Mouse (Mus musculus) bone marrow, adult 2 months (tissue): ENCODE data around the gene Scn5a. TPM values are rescaled to one million over a fixed set of nuclear protein-coding genes. Genes with fewer than 3 reads are reported as not detected.

Experiments
- H3K27ac ChIP-seq: fragments of 200-500 bp; 2 replicates; pipeline ENCODE4 v1.5.1; 2012; ENCODE audit warnings: low read depth, mild to moderate bottlenecking, control low read depth, inconsistent platforms, low read length; ENCODE audit not compliant: control insufficient read depth, poor library complexity, insufficient read depth
- H3K4me1 ChIP-seq: fragments of 200-500 bp; 2 replicates; pipeline ENCODE4 v1.6.1; 2011; ENCODE audit warnings: low read length; ENCODE audit not compliant: control insufficient read depth, insufficient read depth
- H3K4me3 ChIP-seq: fragments of 200-500 bp; replicated peaks from 2 replicates; pipeline ENCODE3; 2011; ENCODE audit warnings: mild to moderate bottlenecking, low read depth, low read length, control low read depth; ENCODE audit not compliant: control insufficient read depth
- CTCF ChIP-seq: fragments of 200-500 bp; IDR thresholded peaks from 2 replicates; pipeline ENCODE4 v1.5.1; 2011; ENCODE audit warnings: low read length, control low read depth; ENCODE audit not compliant: control insufficient read depth, insufficient read depth
- POLR2A ChIP-seq: fragments of 200-500 bp; IDR thresholded peaks from 2 replicates; pipeline ENCODE4 v1.6.1; 2011; ENCODE audit warnings: low read depth, mild to moderate bottlenecking, control low read depth, low read length, borderline replicate concordance; ENCODE audit not compliant: control insufficient read depth
- WGBS: fragments of 180-500 bp; shearing (Covaris S2); methylation state at CpG from one replicate; pipeline ENCODE4 v1.1.7; 2018; 5-methylcytosine and 5-hydroxymethylcytosine counted together
- polyA plus RNA-seq: library from polyadenylated mRNA; stranded (reverse); fragments of >200 nt; gene quantifications from 2 replicates; pipeline ENCODE4 v1.2.4, GENCODE M21; 2011; ENCODE audit warnings: low replicate concordance; ENCODE audit not compliant: missing spikeins, insufficient read depth, insufficient read length

Gene Scn5a
- polyA plus RNA-seq, 1 experiment: not detected

GRCm38 (mm10) chr9:119574366-119574765, 4.5 kb downstream of the Scn5a start:
- H3K4me1 ChIP-seq: no peaks in the 10 kb centered on the region
- no peak for TF ChIP-seq POLR2A
- TF ChIP-seq CTCF: no peak
- H3K27ac ChIP-seq: no peak overlapping the region
- 69% methylated on average over 7 of the region's 7 CpGs for WGBS
- H3K4me3 ChIP-seq: no peak overlapping the region

- H3K4me3 ChIP-seq: no peak overlapping the region
- WGBS: 59% methylated on average over 14 of the region's 14 CpGs
- no peaks in the 10 kb centered on the region; the same call in 1 of the 2 replicates for H3K4me1 ChIP-seq
- H3K27ac ChIP-seq: no peak overlapping the region
- TF ChIP-seq POLR2A (no peak), CTCF (no peak)
Measured at GRCm38 (mm10) chr9:119573009-119573408, 5.8 kb downstream of the Scn5a start.

- no peaks in the 10 kb centered on the region; the same call in 1 of the 2 replicates for H3K4me1 ChIP-seq
- TF ChIP-seq POLR2A: no peak
- TF ChIP-seq CTCF: no peak
Measured at GRCm38 (mm10) chr9:119571411-119571888, 7.4 kb downstream of the Scn5a start.

DNA sequence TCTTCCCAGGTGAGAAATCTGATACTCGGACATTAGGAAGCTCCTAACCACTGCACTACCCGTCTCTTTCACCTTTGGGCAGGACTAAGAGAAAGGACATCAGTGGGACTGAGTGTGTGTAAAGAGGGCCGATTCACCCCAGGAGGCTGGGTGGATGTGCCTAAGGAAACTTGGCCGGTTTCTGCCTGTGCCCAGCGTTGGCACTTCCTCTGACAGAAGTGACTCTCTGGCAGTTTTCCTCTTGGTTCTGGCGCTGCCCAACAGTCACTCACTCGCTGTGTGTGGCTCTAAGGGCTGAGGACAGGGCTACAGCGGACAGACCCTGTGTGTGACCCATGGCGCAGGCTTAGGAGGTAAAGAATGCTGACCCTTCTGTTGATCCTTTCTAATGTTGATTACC, 8.2 kb downstream of the Scn5a start:
- Histone ChIP-seq H3K4me1 (no peaks in the 10 kb centered on the region; the same call in 1 of the 2 replicates), H3K4me3 (no peak overlapping the region), H3K27ac (no peak overlapping the region)
- 23% methylated on average over 9 of the region's 9 CpGs for WGBS
- no peak for TF ChIP-seq CTCF
- no peak for TF ChIP-seq POLR2A

More at GRCm38 (mm10) chr9:119571411-119571888, 7.4 kb downstream of the Scn5a start:
- H3K27ac ChIP-seq: no peak overlapping the region
- no peak overlapping the region for H3K4me3 ChIP-seq
- WGBS: 6% methylated on average over 15 of the region's 15 CpGs

- no peaks in the 10 kb centered on the region; the same call in 1 of the 2 replicates for H3K4me1 ChIP-seq
- H3K27ac ChIP-seq: no peak overlapping the region
- no peak overlapping the region for H3K4me3 ChIP-seq
- TF ChIP-seq POLR2A (no peak), CTCF (no peak)
- 2% methylated on average over 8 of the region's 8 CpGs for WGBS
Measured at GRCm38 (mm10) chr9:119568732-119569131, 10.1 kb downstream of the Scn5a start.

GRCm38 (mm10) chr9:119567800-119568199, 11.0 kb downstream of the Scn5a start:
- TF ChIP-seq CTCF (no peak), POLR2A (no peak)
- WGBS: 72% methylated on average over 5 of the region's 5 CpGs

DNA sequence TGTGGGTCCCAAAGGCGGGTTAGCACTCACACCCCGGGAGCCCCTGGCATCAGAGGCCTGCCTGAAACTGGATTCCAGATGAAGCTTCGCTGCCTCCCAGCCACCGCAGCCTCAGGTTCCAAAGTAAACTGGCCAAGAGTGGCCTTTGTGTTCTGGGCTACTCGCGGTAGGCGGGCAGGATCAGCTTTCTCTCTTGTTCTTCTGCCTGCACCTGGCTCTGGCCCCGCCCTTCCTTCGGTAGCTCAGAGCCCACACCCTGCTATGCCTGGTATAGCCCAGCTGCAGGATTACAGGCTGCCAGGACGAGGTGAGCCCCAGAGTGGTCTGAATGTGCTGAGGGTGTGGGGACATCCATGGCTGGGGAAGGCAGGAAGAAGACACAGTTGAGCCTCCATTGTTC, 12.6 kb downstream of the Scn5a start:
- H3K4me3 ChIP-seq: no peak overlapping the region
- no peaks in the 10 kb centered on the region; the same call in 1 of the 2 replicates for H3K4me1 ChIP-seq
- H3K27ac ChIP-seq: no peak overlapping the region
- TF ChIP-seq CTCF (no peak), POLR2A (no peak)
- 31% methylated on average over 10 of the region's 10 CpGs for WGBS

More at GRCm38 (mm10) chr9:119567800-119568199, 11.0 kb downstream of the Scn5a start:
- Histone ChIP-seq H3K4me1 (no peaks in the 10 kb centered on the region; the same call in 1 of the 2 replicates), H3K4me3 (no peak overlapping the region), H3K27ac (no peak overlapping the region)

DNA sequence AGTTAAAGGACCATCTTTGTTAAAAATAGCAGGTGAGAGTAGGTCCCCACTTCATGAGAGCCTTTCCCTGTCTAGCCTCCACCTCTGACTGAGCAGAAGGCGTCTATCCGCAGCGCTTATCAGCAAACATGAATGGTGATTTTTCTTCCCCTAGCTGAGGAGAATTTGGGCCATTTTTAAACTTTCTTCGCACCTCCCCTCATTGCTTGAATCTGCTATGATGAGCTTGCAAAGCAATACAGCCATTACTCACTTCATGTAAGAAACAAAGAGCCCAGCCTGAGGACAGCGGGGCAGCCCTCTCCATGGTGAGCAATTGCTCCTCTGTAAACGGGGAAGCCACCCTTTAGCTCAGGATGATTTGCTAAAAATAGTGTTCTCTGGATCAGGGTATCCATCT, 14.0 kb downstream of the Scn5a start:
- H3K4me1 ChIP-seq: no peaks in the 10 kb centered on the region; the same call in 1 of the 2 replicates
- no peak for TF ChIP-seq CTCF
- TF ChIP-seq POLR2A: no peak
- WGBS: 71% methylated on average over 6 of the region's 6 CpGs

DNA sequence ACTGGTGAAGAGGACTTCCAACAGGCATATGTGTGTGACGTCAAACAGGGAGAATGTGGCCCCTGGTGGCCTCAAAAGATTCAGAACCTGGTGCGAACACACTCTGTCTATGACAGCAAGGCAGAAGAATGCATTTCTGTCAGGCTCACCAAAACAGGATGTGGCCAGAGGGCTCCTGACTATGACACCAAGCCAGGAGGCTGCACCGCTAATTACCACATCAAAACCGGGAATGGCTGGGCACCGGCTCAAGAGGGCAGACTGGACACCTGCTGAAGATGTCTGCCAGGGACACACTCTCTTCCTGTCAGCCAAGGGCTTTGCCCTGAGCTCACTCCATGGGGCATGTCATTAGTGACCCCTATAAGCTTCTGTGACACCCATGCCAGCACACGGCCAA, 15.2 kb downstream of the Scn5a start:
- H3K4me1 ChIP-seq: no peaks in the 10 kb centered on the region; the same call in 1 of the 2 replicates
- TF ChIP-seq POLR2A (no peak), CTCF (no peak)
- no peak overlapping the region for H3K4me3 ChIP-seq
- no peak overlapping the region for H3K27ac ChIP-seq
- 37% methylated on average over 6 of the region's 6 CpGs for WGBS

More for the DNA sequence above, 14.0 kb downstream of the Scn5a start:
- no peak overlapping the region for H3K4me3 ChIP-seq
- H3K27ac ChIP-seq: no peak overlapping the region
